Mouse (Mus musculus) embryonic facial prominence, embryonic 14.5 days (tissue): ENCODE measurements around the gene Qpct. TPM values are rescaled to one million over a fixed set of nuclear protein-coding genes. Genes with fewer than 3 reads are reported as not detected.

Experiments used
- ATAC-seq: fragments of 200-750 bp; cut with Nextera tagmentation; 2 replicates; pipeline ENCODE4 v1.8.0; 2017; ENCODE audit warnings: low read depth, moderate number of reproducible peaks, moderate TSS enrichment
- DNase-seq: peaks from one replicate; pipeline ENCODE4 v3.0.0-alpha.2; 2015; ENCODE audit warnings: low spot score
- H3K27ac ChIP-seq: fragments of 300-500 bp; sonication (generic); replicated peaks from 2 replicates; pipeline ENCODE4 v1.5.1; 2014; ENCODE audit warnings: low read depth, mild to moderate bottlenecking, low read length, moderate library complexity
- H3K27me3 ChIP-seq: fragments of 300-500 bp; sonication (generic); replicated peaks from 2 replicates; pipeline ENCODE4 v1.6.1; 2014; ENCODE audit warnings: low read length; ENCODE audit not compliant: control insufficient read depth, insufficient read depth
- H3K36me3 ChIP-seq: fragments of 300-500 bp; sonication (generic); 2 replicates; pipeline ENCODE4 v1.6.1; 2014; ENCODE audit warnings: low read length, mixed read lengths; ENCODE audit not compliant: control insufficient read depth, insufficient read depth
- H3K4me1 ChIP-seq: fragments of 300-500 bp; sonication (generic); 2 replicates; pipeline ENCODE4 v1.6.1; 2014; ENCODE audit warnings: antibody characterized with exemption, low read length; ENCODE audit not compliant: control insufficient read depth, insufficient read depth
- H3K4me2 ChIP-seq: fragments of 300-500 bp; sonication (generic); 2 replicates; pipeline ENCODE4 v1.6.1; 2014; ENCODE audit warnings: low read depth, mild to moderate bottlenecking, low read length, moderate library complexity, mixed read lengths
- H3K4me3 ChIP-seq: fragments of 300-500 bp; sonication (generic); 2 replicates; pipeline ENCODE4 v1.5.1; 2014; ENCODE audit warnings: low read depth, mild to moderate bottlenecking, low read length
- H3K9ac ChIP-seq: fragments of 300-500 bp; sonication (generic); 2 replicates; pipeline ENCODE4 v1.6.1; 2014; ENCODE audit warnings: low read depth, mild to moderate bottlenecking, low read length, moderate library complexity, mixed read lengths
- H3K9me3 ChIP-seq: fragments of 300-500 bp; sonication (generic); 2 replicates; pipeline ENCODE4 v1.6.1; 2016; ENCODE audit warnings: low read length; ENCODE audit not compliant: control insufficient read depth
- WGBS: fragments of 180-500 bp; shearing (Covaris S2); extraction: QIAGEN DNeasy Blood & Tissue Kit; methylation state at CpG from one replicate; pipeline ENCODE4 v1.1.7; 2014; 5-methylcytosine and 5-hydroxymethylcytosine counted together
- polyA plus RNA-seq: library from polyadenylated mRNA; unstranded; fragments of >200 nt; fragmentation: Nextera tagmentation; extraction: Ambion mirVana; gene quantifications from 2 replicates; pipeline ENCODE4 v1.2.1, GENCODE M21; 2014

Qpct gene
- 14.0 and 18.1 TPM in 2 replicates for polyA plus RNA-seq

DNA sequence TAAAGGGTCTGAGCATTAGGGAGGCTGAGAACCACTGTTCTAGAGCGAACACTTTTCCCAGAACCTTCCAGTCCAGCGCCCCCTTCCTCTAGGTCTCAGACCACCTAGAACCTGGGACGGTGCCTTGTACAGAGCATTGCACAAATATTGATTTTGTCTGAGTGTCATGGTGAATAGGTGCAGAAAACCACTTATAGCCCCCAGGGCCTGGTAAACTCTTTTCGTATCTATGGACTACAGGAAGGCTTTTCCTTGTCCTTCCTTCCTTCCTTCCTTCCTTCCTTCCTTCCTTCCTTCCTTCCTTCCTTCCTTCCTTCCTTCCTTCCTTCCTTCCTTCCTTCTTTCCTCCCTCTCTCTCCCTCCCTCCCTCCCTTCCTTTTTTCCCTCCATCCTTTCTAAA lies at the start of gene Qpct:
Gene Qpct (plus strand): TSS at position 301 of the 400 bp plus-strand sequence.
- 70% methylated on average over 4 of the region's 4 CpGs for WGBS
- H3K4me3 ChIP-seq = peak within 1 kb of the TSS; percentile 59

DNA sequence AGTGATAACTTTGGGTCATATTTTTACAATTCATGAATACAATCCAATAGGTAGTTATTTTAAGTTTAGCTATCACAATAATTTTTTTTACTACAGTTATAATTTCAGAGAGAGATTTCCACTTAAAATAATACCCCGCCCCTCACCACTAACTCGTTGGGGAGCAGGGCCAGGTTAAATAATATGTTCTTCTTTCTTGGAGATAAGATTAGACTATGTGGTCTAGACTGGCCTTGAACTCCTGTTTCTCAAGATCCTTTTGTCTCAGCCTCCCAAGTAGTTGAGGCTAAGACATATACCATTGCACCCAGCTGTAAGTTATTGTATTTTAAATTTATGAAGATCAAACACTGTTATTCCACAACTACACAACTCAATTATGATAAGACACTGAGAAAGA lies 38.1 kb upstream of the Qpct start:
- H3K4me3 ChIP-seq = no peak overlapping the region
- H3K4me1 ChIP-seq = peaks cover 12% of the 10 kb centered on the region
- H3K9me3 ChIP-seq = no peaks in the 10 kb centered on the region
- DNase-seq (no peak), ATAC-seq (no peak)
- peaks cover 20% of the 10 kb centered on the region for H3K36me3 ChIP-seq
- H3K27me3 ChIP-seq = no peaks in the 10 kb centered on the region
- H3K4me2 ChIP-seq = no peak overlapping the region
- no peak overlapping the region for H3K27ac ChIP-seq
- H3K9ac ChIP-seq = no peak overlapping the region
- WGBS = 83% methylated on average over 2 of the region's 2 CpGs

More for the DNA sequence above, at the start of gene Qpct:
- no peak within 1 kb of the TSS for H3K27ac ChIP-seq
- no peaks in the 10 kb centered on the region; the same call in 1 of the 2 replicates for H3K4me1 ChIP-seq
- ATAC-seq (no peak), DNase-seq (no peak)
- H3K9ac ChIP-seq = peak within 1 kb of the TSS; percentile 64
- no peaks in the 10 kb centered on the region for H3K9me3 ChIP-seq
- no peaks in the 10 kb centered on the region for H3K36me3 ChIP-seq
- peaks cover 12% of the 10 kb centered on the region for H3K27me3 ChIP-seq
- peak within 1 kb of the TSS; percentile 100 for H3K4me2 ChIP-seq

DNA sequence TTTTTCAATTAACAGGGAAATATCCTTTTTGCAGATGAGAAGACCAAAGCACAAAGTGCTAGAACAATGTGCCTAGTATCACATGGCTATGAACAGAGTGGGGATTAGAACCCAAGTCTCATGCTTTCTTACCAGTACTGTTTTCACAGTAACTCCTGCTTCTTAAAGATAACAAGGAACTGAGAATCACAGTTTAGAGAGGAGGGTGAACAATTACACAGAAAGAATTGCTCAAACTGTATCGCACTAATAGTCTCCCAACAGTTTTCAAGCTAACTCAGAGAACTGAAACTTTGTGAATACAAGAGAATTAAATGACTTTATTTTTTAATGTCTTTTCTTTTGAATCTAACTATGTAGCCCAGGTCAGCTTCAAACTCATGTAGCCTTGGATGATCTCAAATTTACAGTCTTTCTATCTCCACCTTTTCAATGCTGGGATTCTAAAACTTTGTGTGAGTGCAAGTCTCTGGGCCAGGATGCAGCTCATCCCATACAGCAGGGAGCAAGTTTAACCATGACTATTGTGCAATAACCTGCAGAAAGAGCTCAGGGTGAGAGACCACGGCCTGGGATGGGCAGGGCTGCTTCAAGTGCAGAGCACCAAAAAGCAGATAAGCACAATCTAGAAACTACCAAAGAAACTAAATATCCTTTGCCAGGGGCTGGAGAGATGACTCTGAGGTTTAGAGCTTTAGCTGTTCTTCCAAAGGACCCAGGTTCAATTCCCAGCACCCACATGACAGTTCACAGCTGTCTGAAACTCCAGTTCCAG lies 36.6 kb upstream of the Qpct start:
- Histone ChIP-seq H3K4me3 (no peak overlapping the region), H3K27ac (no peak overlapping the region), H3K9ac (no peak overlapping the region), H3K27me3 (no peaks in the 10 kb centered on the region), H3K36me3 (peaks cover 20% of the 10 kb centered on the region), H3K4me2 (no peak overlapping the region), H3K4me1 (peaks cover 22% of the 10 kb centered on the region), H3K9me3 (no peaks in the 10 kb centered on the region)
- no peak for DNase-seq
- WGBS = 92% methylated on average over 2 of the region's 2 CpGs
- no peak for ATAC-seq

DNA sequence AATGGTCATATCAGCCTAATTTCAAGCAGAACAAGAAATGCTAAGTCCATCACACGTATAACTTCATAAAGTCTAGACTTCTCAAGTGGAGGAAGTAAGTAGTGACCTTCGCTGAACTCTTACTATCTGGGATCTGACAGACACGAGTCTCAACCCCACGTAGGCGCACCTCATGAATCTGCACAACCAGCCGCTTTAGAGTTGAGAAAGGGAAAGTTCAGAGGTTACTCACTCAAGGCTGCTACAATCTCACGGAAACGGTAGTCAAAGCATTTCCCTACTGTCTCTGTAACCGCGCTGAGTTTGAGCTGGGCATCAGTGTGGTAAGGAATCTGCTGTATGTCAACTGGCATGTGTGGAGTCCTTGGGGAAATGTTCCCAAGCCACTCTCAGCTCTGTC lies 35.9 kb upstream of the Qpct start:
- ATAC-seq = no peak
- DNase-seq = no peak
- Histone ChIP-seq H3K4me2 (no peak overlapping the region), H3K27me3 (no peaks in the 10 kb centered on the region), H3K4me1 (peaks cover 22% of the 10 kb centered on the region), H3K36me3 (peaks cover 19% of the 10 kb centered on the region), H3K9me3 (no peaks in the 10 kb centered on the region), H3K9ac (no peak overlapping the region), H3K4me3 (no peak overlapping the region), H3K27ac (no peak overlapping the region)
- WGBS = 80% methylated on average over 10 of the region's 10 CpGs

DNA sequence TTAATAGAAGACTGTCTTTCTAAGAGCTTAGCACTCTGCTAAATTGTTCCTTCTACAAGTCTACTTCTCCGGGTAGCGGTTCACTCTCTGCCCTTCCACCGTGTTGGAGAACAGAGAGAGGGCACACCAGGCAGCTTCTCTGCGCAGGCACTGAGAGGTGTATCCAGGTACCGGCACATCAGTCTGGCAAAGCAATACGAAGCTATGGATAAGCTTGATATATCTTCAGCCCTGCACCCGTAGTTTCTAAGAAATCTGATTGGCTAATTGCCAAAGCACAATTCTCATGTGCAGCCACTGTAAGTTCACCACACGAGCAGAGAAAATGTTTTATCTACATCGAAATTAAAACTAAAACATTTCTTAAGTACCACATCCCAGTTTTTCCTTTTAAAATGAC lies 33.3 kb upstream of the Qpct start:
- Histone ChIP-seq H3K27ac (no peak overlapping the region), H3K9me3 (no peaks in the 10 kb centered on the region), H3K9ac (0 out of 2 replicates have a peak overlapping the region, but pooled peaks have one; percentile 15), H3K27me3 (no peaks in the 10 kb centered on the region), H3K4me3 (peak overlapping the region; percentile 81), H3K4me1 (peaks cover 25% of the 10 kb centered on the region), H3K4me2 (peak overlapping the region; percentile 87), H3K36me3 (no peaks in the 10 kb centered on the region)
- 47% methylated on average over 9 of the region's 9 CpGs for WGBS
- ATAC-seq (no peak), DNase-seq (no peak)

DNA sequence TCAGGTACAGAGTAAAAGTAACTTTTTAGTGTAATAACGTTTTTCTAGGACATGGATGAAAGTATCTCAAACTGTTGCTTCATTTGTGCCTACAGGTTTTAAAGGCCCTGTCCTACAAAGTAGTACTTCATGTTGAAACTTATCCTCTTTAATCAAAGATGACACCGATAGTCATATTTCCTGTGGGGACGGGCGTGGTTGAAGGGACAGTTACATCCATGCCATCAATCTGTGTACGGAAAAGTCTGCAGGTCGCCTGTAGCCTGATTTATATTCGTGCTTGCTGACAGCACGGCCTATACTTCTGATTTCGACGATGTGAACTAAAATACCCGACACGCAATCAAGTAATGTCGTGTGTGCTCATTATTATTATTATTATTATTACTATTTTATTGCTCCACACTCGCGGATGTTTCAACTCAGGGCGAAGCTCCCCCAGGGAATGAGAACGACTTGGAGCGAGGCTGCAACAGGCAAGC lies 31.9 kb upstream of the Qpct start:
- peak; percentile 10; the same call in 1 of the 2 replicates for ATAC-seq
- DNase-seq = no peak
- Histone ChIP-seq H3K4me2 (peak overlapping the region; percentile 87), H3K27ac (peak overlapping the region; percentile 95), H3K4me3 (peak overlapping the region; percentile 81), H3K36me3 (no peaks in the 10 kb centered on the region), H3K9ac (peak overlapping the region; percentile 89), H3K27me3 (no peaks in the 10 kb centered on the region), H3K4me1 (peaks cover 25% of the 10 kb centered on the region), H3K9me3 (no peaks in the 10 kb centered on the region)
- WGBS = 1% methylated on average over 18 of the region's 18 CpGs

DNA sequence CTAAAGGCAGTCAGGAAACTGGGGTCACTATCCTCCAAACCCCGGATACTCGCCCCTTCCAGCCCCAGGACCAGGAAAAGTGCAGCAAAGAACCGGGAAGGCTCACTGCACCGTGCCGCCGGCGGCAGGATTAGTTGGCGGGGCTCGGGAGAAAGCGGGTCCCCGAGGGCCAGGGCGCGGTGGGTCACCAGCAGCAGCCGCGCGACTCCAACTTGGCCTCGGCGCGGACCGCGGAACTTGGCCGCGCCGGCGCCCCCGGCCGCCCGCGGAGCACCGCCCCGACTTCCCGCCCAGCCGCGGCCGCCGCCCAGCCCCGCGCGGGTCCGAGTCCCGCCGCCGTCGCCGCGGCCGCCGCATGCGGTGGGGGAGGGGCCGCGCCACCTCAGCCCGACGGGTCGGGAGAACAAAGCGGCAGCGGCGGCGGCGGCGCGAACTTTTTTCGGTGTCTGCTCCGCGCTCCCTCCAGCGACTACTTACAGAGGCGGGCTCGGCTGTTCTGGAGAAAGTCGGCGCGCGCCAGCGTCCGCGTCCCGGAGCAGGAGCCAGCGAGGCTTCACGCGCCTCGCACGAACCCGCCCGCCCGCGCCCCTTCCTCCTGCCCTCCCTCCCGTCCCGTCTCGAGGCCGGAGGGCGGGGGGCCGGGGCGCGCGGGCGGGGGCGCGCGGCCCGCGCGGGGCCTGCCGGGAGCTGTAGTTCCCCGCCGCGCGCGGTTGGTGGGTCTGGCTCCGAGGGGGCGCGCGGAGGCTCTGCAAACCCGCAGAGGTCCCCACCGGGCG lies 31.3 kb upstream of the Qpct start, which contains the start of gene Prkd3:
Gene Prkd3 (minus strand): TSS at position 609 of the 776 bp plus-strand sequence.
- Histone ChIP-seq H3K9ac (peak within 1 kb of the TSS; percentile 89), H3K4me3 (peak within 1 kb of the TSS; percentile 81), H3K9me3 (no peaks in the 10 kb centered on the region), H3K4me1 (peaks cover 25% of the 10 kb centered on the region), H3K4me2 (peak within 1 kb of the TSS; percentile 87), H3K27me3 (no peaks in the 10 kb centered on the region), H3K36me3 (no peaks in the 10 kb centered on the region), H3K27ac (peak within 1 kb of the TSS; percentile 95)
- ATAC-seq (peak; percentile 94), DNase-seq (peak; percentile 86)
- WGBS = 1% methylated on average over 23 of the region's 113 CpGs

DNA sequence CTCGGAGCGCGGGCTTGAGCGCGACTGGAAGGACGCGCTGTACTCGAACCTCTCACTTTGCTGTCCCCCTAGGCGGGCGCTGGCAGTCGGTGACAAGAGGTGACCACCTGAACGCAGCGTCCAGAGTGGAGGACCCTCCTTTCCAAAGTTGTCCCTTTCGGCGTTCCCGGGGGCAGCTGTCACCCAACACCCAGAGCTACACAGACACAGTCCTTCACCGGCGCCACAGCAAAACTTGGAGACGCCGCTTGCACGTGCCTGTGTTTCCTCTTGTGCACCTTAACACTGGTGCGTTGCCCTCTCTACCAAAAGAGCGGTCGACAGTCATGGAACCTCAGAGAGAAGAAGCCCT lies 30.7 kb upstream of the Qpct start:
- Histone ChIP-seq H3K9me3 (no peaks in the 10 kb centered on the region), H3K4me3 (peak overlapping the region; percentile 81), H3K9ac (peak overlapping the region; percentile 89), H3K27ac (peak overlapping the region; percentile 95; the same call in 1 of the 2 replicates), H3K27me3 (no peaks in the 10 kb centered on the region), H3K4me1 (peaks cover 25% of the 10 kb centered on the region), H3K36me3 (no peaks in the 10 kb centered on the region), H3K4me2 (peak overlapping the region; percentile 87)
- 2% methylated on average over 15 of the region's 24 CpGs for WGBS
- ATAC-seq = peak; percentile 64
- peak; percentile 7 for DNase-seq
